Mouse (Mus musculus) retina, embryonic 14.5 days (tissue): Measurements from ENCODE around the gene Sec24d.
"Not testable (repeated sequence)": the region's sequence is repeated elsewhere in the genome, so short reads cannot be mapped to it uniquely, and the experiment has no call there.

Source experiments
- DNase-seq: peaks from one replicate; pipeline ENCODE4 v3.0.0-alpha.2; 2015; ENCODE audit warnings: low spot score

The Sec24d gene

DNA sequence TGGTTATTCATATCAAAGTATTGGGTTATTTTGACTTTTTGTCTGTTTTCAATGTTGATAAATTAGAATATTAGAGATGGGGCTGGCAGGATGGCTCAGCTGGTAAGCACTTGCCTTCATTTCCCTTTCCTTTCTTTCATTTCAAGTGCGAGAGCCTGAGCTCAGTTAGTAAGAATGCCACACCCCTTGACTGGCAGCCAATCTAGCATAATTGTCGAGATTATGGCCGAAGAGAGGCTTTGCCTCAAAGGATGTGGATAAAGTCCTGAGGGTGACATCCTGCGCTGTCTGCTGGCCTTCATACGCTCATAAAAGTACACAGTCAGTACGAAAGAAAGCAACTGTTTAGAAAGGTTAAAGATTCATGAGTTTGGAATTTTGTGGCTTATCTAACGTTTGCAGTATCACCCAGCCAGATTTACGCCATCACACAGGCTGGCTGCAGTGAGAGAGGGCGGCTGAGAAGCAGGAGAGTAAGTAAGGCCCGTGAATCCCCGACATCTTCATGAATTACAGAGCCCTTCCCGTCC, 71.5 kb downstream of the Sec24d start:
- DNase-seq = no peak

DNA sequence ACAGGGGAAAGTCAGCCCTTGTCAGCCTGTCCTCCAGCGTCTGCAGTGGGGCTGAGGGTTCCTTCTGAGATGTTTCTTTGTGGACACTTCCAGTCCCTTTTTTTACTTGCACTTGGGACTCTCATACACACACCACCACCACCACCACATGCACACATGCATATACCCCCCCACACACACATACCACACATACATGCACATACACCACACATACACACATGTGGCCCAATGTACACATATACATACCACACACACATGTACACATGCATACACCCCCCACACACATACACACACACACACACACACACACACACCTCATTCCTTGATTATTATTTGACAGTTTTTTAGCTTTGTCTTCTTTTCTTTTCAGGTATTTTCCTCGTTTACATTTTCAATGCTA, 73.8 kb downstream of the Sec24d start:
- no peak for DNase-seq

DNA sequence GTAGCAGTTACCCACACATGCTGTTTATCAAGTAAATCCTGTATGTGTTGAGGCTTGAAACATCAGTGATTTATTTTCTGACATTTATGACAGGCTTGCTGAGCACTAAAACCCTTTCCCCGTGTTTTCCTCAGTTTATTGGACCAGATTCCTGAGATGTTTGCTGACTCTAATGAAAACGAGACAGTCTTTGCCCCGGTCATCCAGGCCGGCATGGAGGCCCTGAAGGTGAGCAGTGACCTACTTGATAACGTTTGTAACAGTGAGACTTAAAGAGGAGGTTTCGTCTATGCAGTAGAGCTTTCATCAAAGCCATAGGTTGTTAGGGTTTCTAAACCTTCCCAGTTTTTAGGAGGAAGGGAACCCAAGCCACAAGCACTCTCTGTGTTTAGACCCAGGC, 76.4 kb downstream of the Sec24d start:
- no peak for DNase-seq

DNA sequence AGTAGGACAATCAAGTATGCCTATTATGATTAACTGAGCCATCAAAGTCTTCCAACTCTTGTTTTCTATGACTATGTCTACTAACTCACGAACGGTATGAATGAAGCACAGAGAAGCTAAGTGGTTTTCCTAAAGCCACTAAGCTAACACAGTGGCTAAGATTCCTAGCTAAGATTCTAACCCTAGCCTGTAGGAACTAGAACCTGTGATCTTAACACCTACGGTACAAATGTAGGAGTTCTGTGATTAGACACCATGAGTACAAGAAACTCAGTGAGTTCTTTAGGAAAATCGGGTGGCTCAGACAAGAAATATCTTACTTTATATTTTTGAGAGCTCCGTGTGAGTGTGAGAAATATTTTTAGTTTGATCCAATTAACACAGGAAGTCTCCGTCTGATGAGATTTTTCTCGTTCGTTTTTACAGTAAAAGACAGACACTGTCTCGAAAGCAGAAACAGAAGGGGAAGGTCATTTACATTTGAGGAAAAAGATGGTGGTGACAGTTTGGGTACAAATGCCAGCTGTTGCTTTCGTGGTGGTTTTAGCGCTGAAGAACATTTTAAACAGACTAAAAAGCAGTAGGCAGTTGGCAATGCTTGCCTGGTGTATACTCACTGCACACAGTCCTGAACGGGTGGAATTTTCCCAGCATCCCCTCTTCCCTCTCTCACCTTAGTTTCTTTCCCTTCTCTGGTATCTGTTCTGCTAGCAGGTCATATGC, 81.0 kb downstream of the Sec24d start:
- DNase-seq = no peak

DNA sequence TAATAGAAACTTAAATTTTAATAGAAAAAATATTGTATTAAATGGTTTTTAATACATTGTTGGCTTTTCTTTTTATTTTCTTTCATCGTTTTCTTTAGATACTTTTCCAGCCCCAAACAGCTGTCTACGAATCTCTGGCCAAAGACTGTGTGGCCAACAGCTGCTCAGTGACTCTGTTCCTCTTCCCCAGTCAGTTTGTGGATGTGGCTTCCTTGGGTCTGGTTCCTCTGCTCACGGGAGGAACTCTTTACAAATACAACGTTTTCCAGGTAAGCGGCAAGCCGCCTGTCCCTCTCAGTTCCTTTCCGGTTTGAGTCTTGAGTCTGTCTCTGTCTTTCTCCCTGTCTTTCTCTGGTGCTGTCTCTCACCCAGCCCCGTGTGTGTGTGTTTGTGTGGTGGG, 83.3 kb downstream of the Sec24d start:
- no peak for DNase-seq

DNA sequence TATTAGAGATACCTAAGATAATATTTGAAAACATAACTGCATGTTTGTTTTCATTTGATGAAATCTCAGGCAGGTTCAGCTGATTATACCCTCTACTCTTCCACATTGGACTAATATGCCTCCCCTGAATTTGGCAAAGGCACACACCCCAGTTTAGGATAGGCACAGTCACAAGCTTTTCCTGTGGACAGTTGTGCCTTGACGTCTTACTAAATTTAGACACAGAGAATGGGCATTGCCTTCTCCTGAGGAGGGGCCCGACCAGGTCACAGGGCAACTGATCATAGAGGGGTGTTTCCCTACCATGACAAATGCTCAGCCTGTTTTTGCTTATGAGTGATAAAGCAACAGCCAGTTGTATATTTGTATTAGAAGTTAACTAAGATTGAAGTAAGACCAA, 84.3 kb downstream of the Sec24d start:
- no peak for DNase-seq

DNA sequence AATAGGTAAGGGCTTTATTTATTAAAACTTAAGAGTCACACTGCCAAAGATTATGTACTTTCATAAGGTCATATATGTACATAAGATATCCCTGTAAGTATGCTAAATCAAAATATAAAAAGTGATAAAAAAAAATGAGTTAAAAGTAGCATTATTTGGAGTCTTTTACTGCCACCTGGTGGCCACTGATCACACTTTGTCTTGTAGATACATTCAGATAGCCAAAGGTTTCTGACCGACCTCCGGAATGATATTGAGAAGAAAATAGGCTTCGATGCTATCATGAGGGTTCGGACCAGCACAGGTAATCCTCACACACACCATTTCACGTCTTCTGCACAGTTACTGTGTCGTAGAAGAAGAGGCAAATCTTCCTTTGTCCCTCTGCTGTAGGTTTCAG, 85.9 kb downstream of the Sec24d start:
- DNase-seq = peak; percentile 78

DNA sequence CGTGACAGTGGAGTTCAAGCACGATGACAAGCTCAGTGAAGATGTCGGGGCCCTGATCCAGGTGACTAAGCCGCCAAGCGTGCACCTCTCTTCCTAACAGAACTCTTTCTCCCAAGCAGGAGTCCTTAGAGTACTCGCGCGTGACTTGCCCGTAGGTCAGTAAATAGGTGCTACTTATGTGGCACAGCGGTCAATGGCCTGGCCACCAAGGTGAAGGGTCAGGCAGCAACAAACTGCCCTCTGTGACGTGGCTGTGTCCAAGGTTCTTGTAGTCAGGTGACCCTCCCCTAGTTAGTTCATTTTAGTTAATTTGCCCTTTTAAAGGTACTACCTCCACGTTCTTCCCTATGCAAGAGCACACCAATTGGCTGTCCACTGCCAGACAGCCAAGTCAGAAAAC, 86.4 kb downstream of the Sec24d start:
- no peak for DNase-seq

DNA sequence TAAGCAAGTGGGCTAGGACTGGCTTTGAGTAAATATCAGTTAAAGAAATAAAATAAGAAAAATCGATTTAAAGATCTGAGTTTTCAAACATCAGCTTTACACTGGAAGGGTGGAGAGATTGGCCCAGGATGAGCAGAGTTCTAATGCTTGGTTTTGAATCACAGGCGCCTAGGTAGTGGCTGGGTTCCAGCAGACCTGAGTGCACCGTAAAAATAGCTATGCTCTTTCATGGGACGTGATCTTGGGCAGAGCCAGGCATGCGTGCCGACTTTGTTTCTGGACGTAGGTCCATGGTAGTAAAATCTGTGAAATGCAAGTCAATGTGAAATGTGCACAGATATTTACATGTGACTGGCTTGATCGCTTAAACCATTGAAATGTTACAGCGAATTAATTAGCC, 87.1 kb downstream of the Sec24d start:
- no peak for DNase-seq

DNA sequence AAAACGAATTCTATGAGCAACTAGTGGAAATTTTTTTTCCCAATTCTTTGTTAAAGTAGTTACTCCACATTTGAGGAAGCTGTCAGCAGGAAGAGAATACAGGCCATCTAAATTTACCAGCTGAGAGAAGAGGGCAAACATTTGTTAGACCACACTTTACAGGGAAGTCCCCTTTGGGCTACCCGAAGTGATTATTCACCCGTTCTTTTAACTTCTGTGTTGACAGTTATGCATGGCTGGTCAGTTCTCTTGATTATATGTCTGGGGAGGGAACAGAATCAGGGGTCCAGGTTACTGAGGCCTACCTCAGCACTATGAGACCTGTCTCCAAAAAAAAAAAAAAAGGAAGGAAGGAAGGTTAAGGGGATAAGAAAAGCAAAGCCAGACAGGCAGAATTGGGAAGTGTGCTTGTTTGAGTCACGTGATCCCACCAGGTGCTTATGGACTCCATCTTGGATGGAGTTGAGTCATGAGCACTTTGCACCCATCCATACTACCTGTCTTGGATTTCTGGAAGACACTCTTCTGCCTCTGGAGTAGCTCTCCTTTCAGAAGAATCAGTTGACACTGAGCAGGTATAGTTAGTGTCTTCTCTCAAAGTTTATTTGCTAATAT, 89.2 kb downstream of the Sec24d start:
- DNase-seq = no peak

DNA sequence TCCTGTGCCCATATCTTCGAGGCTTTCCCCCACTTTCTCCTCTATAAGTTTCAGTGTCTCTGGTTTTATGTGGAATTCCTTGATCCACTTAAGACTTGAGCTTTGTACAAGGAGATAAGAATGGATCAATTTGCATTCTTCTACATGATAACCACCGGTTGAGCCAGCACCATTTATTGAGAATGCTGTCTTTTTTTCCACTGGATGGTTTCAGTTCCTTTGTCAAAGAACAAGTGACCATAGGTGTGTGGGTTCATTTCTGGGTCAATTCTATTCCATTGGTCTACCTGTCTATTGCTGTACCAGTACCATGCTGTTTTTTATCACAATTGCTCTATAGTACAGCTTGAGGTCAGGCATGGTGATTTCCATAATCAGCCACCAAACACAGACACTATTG, 99.6 kb downstream of the Sec24d start:
- not testable (repeated sequence) for DNase-seq

DNA sequence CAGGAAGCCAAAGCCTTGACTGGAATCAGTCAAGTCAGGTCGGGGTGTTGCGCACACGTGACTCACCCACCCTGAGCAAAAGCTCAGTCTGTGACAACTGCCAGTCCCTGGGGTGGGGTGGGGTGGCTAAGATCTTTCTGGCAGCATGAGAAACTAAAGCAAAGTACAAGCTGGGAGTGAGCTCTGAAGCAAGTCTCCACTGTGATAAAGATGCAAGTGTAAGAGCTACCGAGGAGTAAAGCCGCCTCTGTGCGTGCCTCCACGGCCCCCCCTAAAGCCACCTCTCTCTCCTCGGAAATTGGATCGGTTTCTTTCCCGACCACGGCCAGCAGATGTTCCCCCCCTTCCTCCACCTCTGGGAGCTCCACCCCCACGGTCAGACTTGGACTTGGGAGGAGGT, 101.9 kb downstream of the Sec24d start:
- no peak for DNase-seq

DNA sequence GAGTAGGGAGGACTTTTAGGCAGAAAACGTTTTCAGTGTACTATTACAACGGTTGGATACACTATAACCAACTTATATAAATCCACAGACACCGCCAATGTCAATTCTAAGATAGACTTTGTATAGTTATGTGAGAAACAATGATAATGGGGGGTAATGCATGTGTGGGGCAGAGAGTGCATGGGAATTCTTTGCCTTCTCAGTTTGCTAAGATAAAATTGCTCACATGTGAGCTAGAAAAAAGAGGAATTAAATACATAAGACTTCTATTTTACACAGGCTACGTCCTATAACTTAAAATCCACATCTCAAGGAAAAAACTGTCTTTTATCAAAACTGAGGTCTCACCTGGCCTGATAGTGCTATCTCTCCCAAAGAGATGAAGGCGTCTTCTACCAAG, 103.7 kb downstream of the Sec24d start:
- DNase-seq = no peak

DNA sequence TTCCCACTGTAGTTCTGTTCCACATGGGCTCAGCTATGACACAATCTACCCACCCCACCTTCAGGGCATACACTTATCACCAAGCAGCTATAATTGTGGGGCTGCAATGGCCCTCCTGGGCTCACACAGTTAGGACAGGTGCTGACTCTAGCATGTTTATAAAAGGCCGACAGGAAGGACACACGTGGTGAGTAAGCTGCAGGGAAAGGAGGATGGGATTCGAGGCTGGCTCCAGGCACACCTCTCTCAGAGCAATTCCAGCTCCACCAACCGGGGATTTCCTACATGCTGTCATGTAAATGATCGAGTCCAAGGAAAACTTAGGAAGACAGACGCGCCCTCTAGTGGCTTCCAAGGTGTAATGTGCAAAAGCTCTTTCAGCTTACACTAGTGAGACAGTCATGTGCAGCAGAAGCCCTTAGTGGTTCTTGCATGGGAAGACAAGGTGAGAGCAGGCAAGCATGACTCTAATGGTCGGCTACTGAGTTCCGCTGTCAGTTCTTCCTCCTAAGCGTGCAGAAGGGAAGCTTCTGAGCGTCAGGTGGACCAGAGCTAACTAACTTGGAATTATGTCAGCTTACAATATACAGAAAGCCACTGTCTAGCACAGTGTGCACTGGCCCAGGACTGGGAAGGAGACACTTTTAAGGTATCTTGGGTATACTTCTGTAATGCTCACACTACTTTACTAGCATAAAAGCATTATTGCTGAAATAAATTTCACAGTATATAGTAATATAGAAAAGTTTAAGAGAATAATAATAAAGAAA, 104.7 kb downstream of the Sec24d start:
- DNase-seq = peak; percentile 88

DNA sequence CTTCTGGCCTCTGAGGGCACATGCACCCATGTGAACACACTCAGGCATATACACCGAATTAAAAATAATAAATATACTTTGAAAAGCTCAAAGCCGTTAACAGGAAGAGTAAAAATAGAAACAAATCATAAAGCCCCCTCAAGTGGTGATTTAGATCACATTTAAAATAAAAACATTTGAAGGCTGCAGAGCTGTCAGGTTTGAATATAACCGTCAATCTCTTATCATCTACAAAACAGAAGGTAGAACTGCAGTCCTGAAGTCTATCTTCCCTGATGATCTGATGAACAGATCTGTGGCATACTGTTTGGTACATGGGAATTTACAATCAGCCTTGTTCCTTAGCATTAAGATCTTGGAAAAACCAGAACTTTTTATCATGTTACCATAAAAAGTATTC, 109.3 kb downstream of the Sec24d start:
- no peak for DNase-seq

DNA sequence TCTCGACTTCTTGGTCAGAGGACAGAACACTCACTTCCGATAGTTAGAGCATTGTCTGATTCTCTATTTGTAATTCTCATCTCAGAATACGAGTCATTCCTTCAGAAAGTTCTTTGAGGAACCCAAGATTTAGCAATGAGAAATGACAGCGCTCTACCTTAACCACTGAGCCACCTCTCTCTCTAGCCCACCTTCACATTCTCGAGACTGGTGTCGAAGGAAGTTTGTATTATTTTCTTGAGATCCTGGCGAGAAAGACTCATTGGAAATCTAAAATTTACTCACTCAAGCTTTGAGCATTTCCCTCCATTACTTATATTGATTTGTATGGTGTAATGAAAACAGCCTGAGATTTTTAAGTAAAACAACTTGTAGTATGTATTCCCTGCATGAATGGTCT, 117.2 kb downstream of the Sec24d start:
- no peak for DNase-seq

DNA sequence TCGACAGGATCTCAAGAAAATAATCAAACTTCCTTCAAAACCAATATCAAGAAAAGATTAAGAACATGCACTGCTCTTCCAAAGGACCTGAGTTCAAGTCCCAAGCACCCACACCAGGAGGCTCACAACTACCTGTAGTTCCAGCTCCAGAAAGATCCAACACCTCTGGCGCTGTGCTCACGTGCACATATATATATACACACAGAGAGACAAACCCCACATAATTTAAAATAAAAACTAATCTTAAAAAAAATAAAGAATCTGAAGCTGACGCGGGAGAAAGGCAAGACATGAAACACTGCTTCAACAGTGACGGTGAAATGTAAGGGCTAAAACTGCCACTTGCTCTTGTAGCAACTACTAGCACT, 117.8 kb downstream of the Sec24d start:
- peak; percentile 7 for DNase-seq

DNA sequence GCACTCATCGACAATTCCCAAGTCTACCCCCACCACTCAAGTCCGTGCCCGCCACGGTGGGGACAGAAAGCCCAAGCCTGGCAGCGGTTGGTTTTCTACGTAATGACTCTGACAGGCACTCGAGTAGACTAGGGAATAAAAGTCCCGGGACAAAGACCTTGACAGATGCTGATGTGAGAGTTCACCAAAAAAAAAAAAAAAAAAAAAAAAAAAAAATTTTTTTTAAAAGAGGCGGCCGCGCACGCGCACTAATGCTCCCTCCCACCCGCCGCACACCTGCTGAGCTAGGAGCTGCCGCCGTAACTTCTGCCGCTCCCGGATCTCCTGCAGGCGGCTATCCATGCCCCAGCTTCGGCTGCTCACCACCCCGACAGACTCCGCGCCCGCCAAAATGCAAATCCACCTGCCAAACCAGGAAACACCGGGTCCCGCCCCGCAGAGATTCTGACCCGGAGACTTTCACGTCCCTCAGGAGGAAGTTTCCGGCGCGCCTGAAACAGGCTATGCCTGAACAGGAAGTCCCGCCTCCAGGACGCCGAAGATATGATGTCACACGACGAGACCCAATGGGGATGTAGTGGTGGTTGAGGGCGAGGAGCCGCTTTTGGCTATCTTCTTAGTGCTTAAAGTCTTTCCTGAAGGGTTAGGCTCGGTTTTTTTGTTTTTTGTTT, 118.4 kb downstream of the Sec24d start, which contains the start of gene Mettl14:
Mettl14 (minus strand) TSS at position 623 of the 671 bp plus-strand sequence.
- DNase-seq = peak; percentile 96

DNA sequence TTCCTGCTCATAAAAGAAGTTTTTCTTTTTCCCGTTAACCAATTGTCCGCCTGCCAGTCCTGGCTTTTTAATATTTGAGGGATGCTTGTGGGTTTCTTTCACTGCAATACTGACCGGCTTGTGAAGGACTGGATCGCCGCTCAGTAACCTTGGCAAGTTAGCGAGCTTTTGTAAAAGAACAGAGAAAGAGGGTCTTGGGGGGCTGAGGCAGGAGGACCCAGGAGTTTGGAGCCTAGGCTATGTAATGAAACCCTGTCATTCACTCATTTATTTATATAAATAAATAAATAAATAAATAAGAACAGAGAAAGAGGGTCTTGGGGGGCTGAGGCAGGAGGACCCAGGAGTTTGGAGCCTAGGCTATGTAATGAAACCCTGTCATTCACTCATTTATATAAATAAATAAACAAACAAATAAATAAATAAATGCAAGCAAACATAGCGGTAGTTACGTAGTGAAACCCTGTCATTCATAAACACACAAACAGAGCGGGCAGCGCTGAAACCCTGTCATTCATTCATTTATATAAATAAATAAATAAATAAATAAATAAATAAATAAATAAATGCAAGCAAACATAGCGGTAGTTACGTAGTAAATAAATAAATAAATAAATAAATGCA, 119.0 kb downstream of the Sec24d start:
- DNase-seq = peak; percentile 13

DNA sequence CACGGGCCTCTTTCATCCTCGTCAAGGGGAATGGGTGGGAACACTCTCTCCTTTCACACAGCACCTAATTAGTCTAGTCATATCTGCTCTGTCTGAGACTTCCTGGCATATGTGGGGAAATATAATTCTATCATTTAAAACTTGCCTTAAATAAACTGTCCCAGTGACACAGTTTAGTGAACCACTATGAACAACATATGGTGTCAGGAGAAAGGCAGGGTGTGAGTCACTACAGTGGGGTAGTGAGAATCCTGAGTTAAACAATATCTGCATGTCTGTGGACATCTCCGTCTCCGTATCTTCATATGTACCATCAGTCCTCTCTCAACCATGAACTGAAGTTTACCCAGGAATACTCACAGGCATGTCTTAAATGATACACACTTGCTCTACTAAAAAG, 123.9 kb downstream of the Sec24d start:
- no peak for DNase-seq

DNA sequence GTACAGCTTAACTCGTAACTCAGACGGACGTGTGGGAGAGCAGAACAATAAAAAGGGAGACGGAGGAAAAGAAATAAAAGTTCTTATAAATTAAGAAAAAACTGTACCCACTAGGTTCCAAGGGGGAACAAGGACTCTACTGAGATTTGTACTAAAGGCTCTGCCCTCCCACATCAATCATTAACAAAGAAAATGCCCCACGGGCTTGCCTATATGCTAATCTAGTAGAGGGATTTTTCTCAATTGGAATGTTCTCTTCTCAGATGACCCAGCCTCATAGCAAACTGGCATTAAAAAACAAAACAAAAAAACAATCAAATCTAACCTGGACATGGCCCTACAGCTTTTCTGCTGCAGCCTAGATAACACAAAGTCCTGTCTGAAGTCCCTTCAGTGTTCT, 128.4 kb downstream of the Sec24d start:
- DNase-seq = no peak
